Mouse (Mus musculus): Measurements from ENCODE around the gene Hsd11b1. TPM values are rescaled to one million over a fixed set of nuclear protein-coding genes. Genes with fewer than 3 reads are reported as not detected.

Gene Hsd11b1
- total and polyA plus RNA-seq, 3 experiments = not detected

DNA sequence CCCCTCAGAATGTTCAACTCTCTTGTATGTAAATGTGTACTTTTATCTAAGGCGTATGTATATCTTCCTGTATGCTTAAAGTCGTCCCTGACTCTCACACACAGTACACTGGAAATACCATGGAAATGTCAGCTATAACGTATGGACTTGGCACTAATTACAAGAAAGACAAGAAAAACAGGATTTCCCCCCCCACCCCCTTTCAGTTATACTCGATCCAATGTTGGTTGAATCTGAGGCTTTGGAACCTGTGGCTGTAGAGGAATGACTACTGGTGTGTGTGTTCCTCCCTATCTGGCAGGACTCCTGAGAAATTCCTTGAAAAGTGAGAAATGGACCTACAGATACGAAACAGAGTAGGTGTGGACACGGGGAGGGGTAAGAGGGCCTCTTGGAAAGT is 75.6 kb downstream of the Hsd11b1 start (continued):
- TF ChIP-seq GABPA (IDR thresholded peaks at IDR 0.05; ENCODE audit: low read depth, low read length) = no peak

DNA sequence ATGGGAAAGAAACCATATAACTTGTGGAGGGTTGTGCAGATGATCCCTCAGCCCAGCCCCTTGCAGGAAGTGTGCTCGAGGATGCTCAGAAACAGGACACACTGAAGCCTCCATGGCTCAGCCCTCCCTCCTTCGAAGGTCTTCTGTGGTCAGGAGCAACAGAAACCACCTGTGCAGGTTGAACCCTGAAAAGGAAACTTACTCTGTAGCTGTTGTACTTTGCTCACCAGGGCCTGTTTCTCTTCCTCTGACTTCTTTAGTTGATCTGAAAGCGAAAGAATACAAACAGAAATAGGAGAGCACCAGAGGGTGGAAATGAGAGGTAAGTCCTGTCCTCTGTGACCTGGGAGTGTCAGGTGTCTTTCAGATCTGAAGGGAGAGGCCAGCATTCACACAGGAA is 82.8 kb downstream of the Hsd11b1 start:
- no peaks in the 10 kb centered on the region for H3K9me3 ChIP-seq (replicated peaks; ENCODE audit: insufficient read depth, low read length)
- H3K79me2 ChIP-seq (ENCODE audit: control insufficient read depth, insufficient read depth, low read length, poor library complexity) = no peaks in the 10 kb centered on the region
- DNase-seq (ENCODE audit: low read depth, low spot score) = no peak
- no peak overlapping the region for H3K4me3 ChIP-seq (ENCODE audit: control insufficient read depth in 1 of 2, insufficient read depth in 1 of 2, low read depth in 2 of 2, low read length in 2 of 2)
- no peaks in the 10 kb centered on the region for H3K36me3 ChIP-seq (ENCODE audit: control insufficient read depth in 1 of 2, insufficient read depth in 2 of 2, low read length in 2 of 2)
- H3K4me1 ChIP-seq (ENCODE audit: control insufficient read depth in 1 of 2, insufficient read depth in 2 of 2, low read length in 2 of 2) = peaks cover 0 to under 1% of the 10 kb centered on the region in 2 experiments; a peak in 1 of 4 replicates
- H3K9ac ChIP-seq (ENCODE audit: control insufficient read depth, low read depth, low read length, poor library complexity, severe bottlenecking) = no peak overlapping the region
- TF ChIP-seq TCF12 (IDR thresholded peaks at IDR 0.05; ENCODE audit: low read depth, low read length) (no peak), USF1 (IDR thresholded peaks at IDR 0.05; ENCODE audit: low read depth, low read length) (no peak), POLR2AphosphoS2 (IDR thresholded peaks at IDR 0.05; ENCODE audit: low read length) (no peak), EP300 (IDR thresholded peaks at IDR 0.05; ENCODE audit: low read depth in 1 of 2, low read length in 2 of 2) (no peak), MYB (IDR thresholded peaks at IDR 0.05; ENCODE audit: low read depth, low read length) (no peak), POLR2AphosphoS5 (IDR thresholded peaks at IDR 0.05; ENCODE audit: borderline replicate concordance, low read depth, low read length) (no peak), CHD1 (IDR thresholded peaks at IDR 0.05; ENCODE audit: low read depth, low read length) (no peak), SMC3 (IDR thresholded peaks at IDR 0.05; ENCODE audit: low read depth, low read length) (no peak), RCOR1 (IDR thresholded peaks at IDR 0.05; ENCODE audit: low read depth, low read length) (no peak), ELF1 (IDR thresholded peaks at IDR 0.05; ENCODE audit: low read depth, low read length) (no peak), CTCF (IDR thresholded peaks at IDR 0.05 in 2 of 3, conservative IDR thresholded peaks at IDR 0.05 in 1 of 3; ENCODE audit: control insufficient read depth in 1 of 3, insufficient read depth in 1 of 3, low read depth in 2 of 3, low read length in 3 of 3, poor library complexity in 1 of 3, severe bottlenecking in 1 of 3) (no peak), ETS1 (IDR thresholded peaks at IDR 0.05; ENCODE audit: low read depth, low read length) (no peak), MYC (IDR thresholded peaks at IDR 0.05; ENCODE audit: low read depth, low read length) (no peak), USF2 (IDR thresholded peaks at IDR 0.05; ENCODE audit: borderline replicate concordance in 1 of 2, insufficient read depth in 1 of 2, low read depth in 1 of 2, low read length in 2 of 2) (no peak), MAZ (IDR thresholded peaks at IDR 0.05; ENCODE audit: low read depth, low read length) (no peak), ZKSCAN1 (IDR thresholded peaks at IDR 0.05; ENCODE audit: low read depth, low read length) (no peak), BHLHE40 (IDR thresholded peaks at IDR 0.05; ENCODE audit: borderline replicate concordance, low read depth, low read length) (no peak), MAFK (IDR thresholded peaks at IDR 0.05; ENCODE audit: borderline replicate concordance, low read depth, low read length) (no peak), SIN3A (IDR thresholded peaks at IDR 0.05; ENCODE audit: low read length) (no peak)
- H3K27me3 ChIP-seq (ENCODE audit: control insufficient read depth in 1 of 2, insufficient read depth in 2 of 2, low read length in 2 of 2) = no peaks in the 10 kb centered on the region
- no peak overlapping the region for H3K27ac ChIP-seq (ENCODE audit: control insufficient read depth, low read depth, low read length)

Data from MEL (cell line).